Mouse (Mus musculus) hindbrain, embryonic 13.5 days (tissue): ENCODE measurements around the gene Atrn. TPM values are rescaled to one million over a fixed set of nuclear protein-coding genes. Genes with fewer than 3 reads are reported as not detected.

Source experiments
- ATAC-seq: fragments of 200-750 bp; cut with Nextera tagmentation; 2 replicates; pipeline ENCODE4 v1.8.0; 2017; ENCODE audit warnings: moderate TSS enrichment; ENCODE audit not compliant: low FRiP score
- H3K27ac ChIP-seq: fragments of 300-500 bp; sonication (generic); 2 replicates; pipeline ENCODE4 v1.5.1; 2015; ENCODE audit warnings: inconsistent platforms, mild to moderate bottlenecking, moderate library complexity
- H3K27me3 ChIP-seq: fragments of 300-500 bp; sonication (generic); 2 replicates; pipeline ENCODE4 v1.6.1; 2015; ENCODE audit warnings: mild to moderate bottlenecking, inconsistent platforms
- H3K36me3 ChIP-seq: fragments of 300-500 bp; sonication (generic); 2 replicates; pipeline ENCODE4 v1.6.1; 2015; ENCODE audit warnings: mild to moderate bottlenecking, inconsistent platforms
- H3K4me1 ChIP-seq: fragments of 300-500 bp; sonication (generic); replicated peaks from 2 replicates; pipeline ENCODE4 v1.6.1; 2015; ENCODE audit warnings: inconsistent platforms
- H3K4me2 ChIP-seq: fragments of 300-500 bp; sonication (generic); 2 replicates; pipeline ENCODE4 v1.6.1; 2015; ENCODE audit warnings: inconsistent platforms, mild to moderate bottlenecking, moderate library complexity
- H3K4me3 ChIP-seq: fragments of 300-500 bp; sonication (generic); 2 replicates; pipeline ENCODE4 v1.5.1; 2015; ENCODE audit warnings: mild to moderate bottlenecking, inconsistent platforms
- H3K9ac ChIP-seq: fragments of 300-500 bp; sonication (generic); 2 replicates; pipeline ENCODE4 v1.6.1; 2015; ENCODE audit warnings: mild to moderate bottlenecking, inconsistent platforms
- H3K9me3 ChIP-seq: fragments of 300-500 bp; sonication (generic); 2 replicates; pipeline ENCODE4 v1.6.1; 2016; ENCODE audit warnings: inconsistent platforms
- WGBS: fragments of 180-500 bp; shearing (Covaris S2); methylation state at CpG from one replicate; pipeline ENCODE4 v1.1.7; 2015; 5-methylcytosine and 5-hydroxymethylcytosine counted together
- polyA plus RNA-seq: library from polyadenylated mRNA; unstranded; fragments of >200 nt; fragmentation: Nextera tagmentation; extraction: Ambion mirVana; gene quantifications from 2 replicates; pipeline ENCODE4 v1.2.1, GENCODE M21; 2015

The Atrn gene
- polyA plus RNA-seq, 1 experiment from 2014 or later, result 12.1 TPM

DNA sequence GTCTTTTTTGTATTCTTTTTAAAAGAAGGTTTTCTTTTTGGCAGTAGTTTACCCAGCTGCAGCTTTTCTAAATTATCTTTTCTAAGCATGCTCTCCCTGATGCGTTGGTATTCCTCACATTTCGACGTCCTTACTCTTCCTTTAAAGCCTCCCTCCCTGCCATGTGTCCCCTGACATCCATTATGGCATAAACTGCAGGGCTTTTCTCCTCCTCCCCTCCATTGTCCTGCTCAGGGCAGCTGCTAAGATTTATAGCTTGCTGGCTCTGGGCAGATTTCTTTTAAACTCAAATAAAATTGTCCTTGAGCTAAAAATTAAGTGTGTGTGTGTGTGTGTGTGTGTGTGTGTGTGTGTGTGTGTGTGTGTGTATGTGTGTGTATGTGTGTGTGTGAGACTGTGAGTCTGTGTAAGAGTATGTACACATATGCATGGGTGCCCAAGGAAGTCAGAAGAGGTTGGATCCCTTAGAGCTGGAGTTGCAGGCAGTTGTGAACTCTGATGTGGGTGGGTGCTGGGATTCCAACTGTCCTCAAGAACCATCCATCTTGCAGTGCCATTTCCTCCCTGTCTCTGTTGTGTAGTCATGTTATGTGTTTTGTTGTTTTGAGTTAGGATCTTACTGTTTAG lies 10.3 kb downstream of the Atrn start:
- Histone ChIP-seq H3K9ac (no peak overlapping the region), H3K27ac (no peak overlapping the region), H3K4me3 (no peak overlapping the region), H3K27me3 (no peaks in the 10 kb centered on the region), H3K9me3 (no peaks in the 10 kb centered on the region), H3K4me1 (peaks cover 7% of the 10 kb centered on the region; the same call in 1 of the 2 replicates), H3K36me3 (no peaks in the 10 kb centered on the region), H3K4me2 (no peak overlapping the region)
- no peak for ATAC-seq
- WGBS, result 34% methylated on average over 3 of the region's 3 CpGs

DNA sequence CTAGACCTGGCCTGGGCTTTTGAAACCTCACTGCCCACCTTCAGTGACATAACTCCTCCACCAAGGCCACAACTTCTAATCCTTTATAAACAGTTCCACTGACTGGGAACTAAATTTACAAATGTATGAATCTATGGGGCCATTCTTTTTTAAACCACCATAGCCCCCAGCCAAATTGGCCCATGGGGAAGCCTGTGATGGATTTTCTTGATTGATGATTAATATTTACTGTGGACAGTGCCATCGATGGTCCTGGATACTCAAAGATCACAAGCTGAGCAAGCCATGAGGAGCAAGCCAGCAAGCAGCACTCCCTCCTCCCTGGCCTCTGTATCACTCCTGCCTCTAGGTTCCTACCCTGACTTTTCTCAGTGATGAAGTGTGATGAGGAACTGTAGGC lies 11.4 kb downstream of the Atrn start:
- 88% methylated on average over 1 of the region's 1 CpGs for WGBS
- ATAC-seq, result no peak
- Histone ChIP-seq H3K9me3 (no peaks in the 10 kb centered on the region), H3K36me3 (no peaks in the 10 kb centered on the region), H3K27me3 (no peaks in the 10 kb centered on the region), H3K27ac (no peak overlapping the region), H3K9ac (no peak overlapping the region), H3K4me3 (no peak overlapping the region), H3K4me2 (no peak overlapping the region), H3K4me1 (peaks cover 7% of the 10 kb centered on the region; the same call in 1 of the 2 replicates)

- no peak for ATAC-seq
- Histone ChIP-seq H3K4me2 (no peak overlapping the region), H3K27ac (no peak overlapping the region), H3K4me1 (peaks cover 7% of the 10 kb centered on the region; the same call in 1 of the 2 replicates), H3K9ac (no peak overlapping the region), H3K36me3 (no peaks in the 10 kb centered on the region), H3K27me3 (no peaks in the 10 kb centered on the region), H3K9me3 (no peaks in the 10 kb centered on the region), H3K4me3 (no peak overlapping the region)
- 82% methylated on average over 5 of the region's 5 CpGs for WGBS
These were observed 12.8 kb downstream of the Atrn start for GRCm38 (mm10) chr2:130919062-130919593.

GRCm38 (mm10) chr2:130924950-130925349 lies 18.7 kb downstream of the Atrn start:
- H3K9ac ChIP-seq, result no peak overlapping the region
- H3K27me3 ChIP-seq, result no peaks in the 10 kb centered on the region
- H3K4me2 ChIP-seq, result no peak overlapping the region
- 88% methylated on average over 2 of the region's 2 CpGs for WGBS
- no peaks in the 10 kb centered on the region for H3K4me1 ChIP-seq
- H3K9me3 ChIP-seq, result no peaks in the 10 kb centered on the region
- H3K27ac ChIP-seq, result no peak overlapping the region
- H3K4me3 ChIP-seq, result no peak overlapping the region
- no peaks in the 10 kb centered on the region for H3K36me3 ChIP-seq
- no peak for ATAC-seq

- WGBS, result 93% methylated on average over 4 of the region's 4 CpGs
- Histone ChIP-seq H3K36me3 (no peaks in the 10 kb centered on the region), H3K9ac (no peak overlapping the region), H3K27ac (no peak overlapping the region), H3K27me3 (no peaks in the 10 kb centered on the region), H3K9me3 (no peaks in the 10 kb centered on the region), H3K4me3 (no peak overlapping the region), H3K4me1 (no peaks in the 10 kb centered on the region), H3K4me2 (no peak overlapping the region)
- no peak for ATAC-seq
These were observed 21.7 kb downstream of the Atrn start for GRCm38 (mm10) chr2:130928031-130928430.

- H3K27me3 ChIP-seq, result no peaks in the 10 kb centered on the region
- H3K27ac ChIP-seq, result no peak overlapping the region
- ATAC-seq, result no peak
- H3K9me3 ChIP-seq, result no peaks in the 10 kb centered on the region
- no peaks in the 10 kb centered on the region for H3K36me3 ChIP-seq
- no peak overlapping the region for H3K4me3 ChIP-seq
- no peaks in the 10 kb centered on the region for H3K4me1 ChIP-seq
- H3K4me2 ChIP-seq, result no peak overlapping the region
- no peak overlapping the region for H3K9ac ChIP-seq
These were observed 22.2 kb downstream of the Atrn start for GRCm38 (mm10) chr2:130928530-130928929.

DNA sequence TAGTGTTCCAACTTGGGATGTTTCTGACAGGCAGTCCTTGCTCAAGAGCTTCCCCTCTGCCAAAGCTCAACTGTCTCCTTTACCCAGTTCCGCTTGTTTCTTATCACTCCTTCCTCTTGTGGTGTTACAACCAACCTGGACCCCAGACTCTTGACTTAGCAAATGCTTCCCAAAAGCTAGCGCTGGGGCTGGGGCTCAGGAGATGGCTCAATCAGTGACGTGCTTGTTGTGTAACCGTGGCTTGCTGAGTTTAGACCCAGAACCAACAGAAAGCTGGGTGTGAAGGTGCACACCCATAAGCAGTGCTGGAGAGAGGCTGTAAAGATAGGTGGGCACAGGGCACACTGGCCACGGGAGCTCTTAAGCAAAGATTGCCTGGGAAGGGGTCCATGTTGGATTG lies 23.7 kb downstream of the Atrn start:
- Histone ChIP-seq H3K27me3 (no peaks in the 10 kb centered on the region), H3K36me3 (no peaks in the 10 kb centered on the region), H3K4me3 (no peak overlapping the region), H3K27ac (no peak overlapping the region), H3K4me2 (no peak overlapping the region), H3K9ac (no peak overlapping the region), H3K4me1 (no peaks in the 10 kb centered on the region), H3K9me3 (no peaks in the 10 kb centered on the region)
- WGBS, result 92% methylated on average over 5 of the region's 5 CpGs
- no peak for ATAC-seq

DNA sequence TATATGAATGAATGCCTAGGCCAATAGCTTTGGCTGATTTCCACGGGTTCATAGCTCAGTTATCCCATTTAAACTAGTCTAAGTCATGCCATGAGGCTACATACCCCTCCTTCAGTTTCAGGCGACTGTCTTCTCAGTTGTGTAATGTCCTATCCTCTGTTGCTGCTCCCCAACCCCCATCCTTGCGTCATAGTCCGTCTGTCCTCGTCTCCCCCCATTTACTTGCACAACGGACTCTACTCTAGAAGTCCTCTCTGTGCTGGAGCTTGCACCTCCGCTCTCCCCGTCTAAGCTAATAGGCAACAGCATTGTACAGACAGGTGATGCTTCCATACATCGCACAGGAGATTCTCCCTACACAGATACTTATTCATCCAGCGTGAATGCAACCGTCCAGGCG lies 26.6 kb downstream of the Atrn start:
- Histone ChIP-seq H3K9me3 (no peaks in the 10 kb centered on the region), H3K27me3 (no peaks in the 10 kb centered on the region), H3K27ac (no peak overlapping the region), H3K36me3 (peaks cover 7% of the 10 kb centered on the region; the same call in 1 of the 2 replicates), H3K4me2 (no peak overlapping the region), H3K4me3 (no peak overlapping the region), H3K4me1 (no peaks in the 10 kb centered on the region), H3K9ac (no peak overlapping the region)
- WGBS, result 88% methylated on average over 12 of the region's 12 CpGs
- no peak for ATAC-seq

GRCm38 (mm10) chr2:130949781-130950180 lies 43.5 kb downstream of the Atrn start:
- Histone ChIP-seq H3K9ac (no peak overlapping the region), H3K9me3 (no peaks in the 10 kb centered on the region), H3K4me3 (no peak overlapping the region), H3K4me1 (no peaks in the 10 kb centered on the region), H3K4me2 (no peak overlapping the region), H3K27ac (no peak overlapping the region), H3K27me3 (no peaks in the 10 kb centered on the region), H3K36me3 (peaks cover 30% of the 10 kb centered on the region)
- 85% methylated on average over 2 of the region's 2 CpGs for WGBS
- ATAC-seq, result no peak

DNA sequence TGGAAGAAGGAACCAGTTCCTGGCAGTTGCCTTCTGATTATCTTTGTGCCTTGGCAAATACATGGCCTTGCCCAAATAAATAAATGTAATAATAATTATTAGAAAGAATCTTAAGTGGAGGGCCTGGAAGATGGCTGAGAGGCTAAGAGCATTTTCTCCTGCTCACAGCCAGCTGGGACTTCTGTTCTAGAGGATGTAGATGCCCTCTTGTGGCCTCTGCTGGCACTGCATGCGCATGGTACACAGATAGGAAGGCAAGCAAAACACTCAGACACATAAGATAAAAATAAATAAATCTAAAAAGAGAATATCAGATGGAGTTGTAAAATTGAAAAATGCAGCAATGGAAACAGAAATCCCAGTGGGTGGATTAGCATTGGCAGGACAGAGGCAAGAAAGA lies 44.3 kb downstream of the Atrn start:
- H3K4me2 ChIP-seq, result no peak overlapping the region
- H3K9ac ChIP-seq, result no peak overlapping the region
- H3K9me3 ChIP-seq, result no peaks in the 10 kb centered on the region
- ATAC-seq, result no peak
- H3K27ac ChIP-seq, result no peak overlapping the region
- H3K4me1 ChIP-seq, result no peaks in the 10 kb centered on the region
- 0% methylated on average over 1 of the region's 1 CpGs for WGBS
- peaks cover 29% of the 10 kb centered on the region for H3K36me3 ChIP-seq
- no peak overlapping the region for H3K4me3 ChIP-seq
- H3K27me3 ChIP-seq, result no peaks in the 10 kb centered on the region

GRCm38 (mm10) chr2:130958906-130959305 lies 52.6 kb downstream of the Atrn start:
- peaks cover 32% of the 10 kb centered on the region for H3K36me3 ChIP-seq
- ATAC-seq, result no peak
- H3K9me3 ChIP-seq, result no peaks in the 10 kb centered on the region
- no peak overlapping the region for H3K4me3 ChIP-seq
- no peak overlapping the region for H3K27ac ChIP-seq
- H3K27me3 ChIP-seq, result no peaks in the 10 kb centered on the region
- no peak overlapping the region for H3K9ac ChIP-seq
- WGBS, result 86% methylated on average over 2 of the region's 2 CpGs
- no peaks in the 10 kb centered on the region for H3K4me1 ChIP-seq
- H3K4me2 ChIP-seq, result no peak overlapping the region

- Histone ChIP-seq H3K27me3 (no peaks in the 10 kb centered on the region), H3K4me3 (no peak overlapping the region), H3K4me2 (no peak overlapping the region), H3K27ac (no peak overlapping the region), H3K4me1 (no peaks in the 10 kb centered on the region), H3K9ac (no peak overlapping the region), H3K9me3 (no peaks in the 10 kb centered on the region), H3K36me3 (peaks cover 41% of the 10 kb centered on the region)
- ATAC-seq, result no peak
These were observed 55.6 kb downstream of the Atrn start for GRCm38 (mm10) chr2:130961851-130962250.

DNA sequence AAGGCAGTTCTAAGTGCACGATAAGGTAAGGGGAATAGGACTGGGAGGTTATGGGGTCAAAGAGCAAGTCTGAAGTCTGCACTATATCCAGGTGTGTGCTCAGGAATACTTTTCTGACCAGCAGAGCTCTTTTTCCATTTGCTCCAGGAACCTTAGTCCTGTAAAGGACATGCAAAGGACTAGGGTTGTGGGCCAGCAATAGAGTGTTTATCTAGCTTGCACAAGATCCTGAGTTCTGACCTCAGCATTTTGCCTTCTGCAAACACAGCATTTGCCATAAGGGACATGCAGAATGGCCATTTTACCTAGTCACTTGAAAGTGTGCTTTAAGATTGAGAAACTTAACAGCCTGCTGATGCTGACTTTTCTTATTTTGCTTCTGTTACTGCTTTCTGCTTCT lies 58.7 kb downstream of the Atrn start:
- H3K27me3 ChIP-seq, result no peaks in the 10 kb centered on the region
- WGBS, result 100% methylated on average over 1 of the region's 1 CpGs

More for the DNA sequence above, 58.7 kb downstream of the Atrn start:
- Histone ChIP-seq H3K27ac (no peak overlapping the region), H3K36me3 (peaks cover 20% of the 10 kb centered on the region), H3K9me3 (no peaks in the 10 kb centered on the region), H3K4me1 (no peaks in the 10 kb centered on the region), H3K4me2 (no peak overlapping the region), H3K9ac (no peak overlapping the region), H3K4me3 (no peak overlapping the region)
- ATAC-seq, result no peak
